Mouse (Mus musculus): Measurements from ENCODE around the gene Folr1.

Folr1 gene

GRCm38 (mm10) chr7:101868241-101869162, 2.1 kb downstream of the Folr1 start:
- DNase-seq (ENCODE audit: low spot score): no peak

GRCm38 (mm10) chr7:101867482-101867881, 3.1 kb downstream of the Folr1 start:
- no peak for DNase-seq (ENCODE audit: low spot score)

- no peak for DNase-seq (ENCODE audit: low spot score)
Observed at GRCm38 (mm10) chr7:101866491-101867265, 3.9 kb downstream of the Folr1 start.

GRCm38 (mm10) chr7:101863415-101863814, 7.2 kb downstream of the Folr1 start, which contains the start of gene Anapc15:
Anapc15 (plus strand) TSS chr7:101863715.
- DNase-seq (ENCODE audit: low spot score): no peak

GRCm38 (mm10) chr7:101862291-101862690, 8.3 kb downstream of the Folr1 start:
- DNase-seq (ENCODE audit: low spot score): no peak

- DNase-seq (ENCODE audit: low spot score): no peak
Observed at GRCm38 (mm10) chr7:101860978-101861377, 9.6 kb downstream of the Folr1 start.

GRCm38 (mm10) chr7:101858362-101858761, 12.2 kb downstream of the Folr1 start:
- no peak for DNase-seq (ENCODE audit: low spot score)

GRCm38 (mm10) chr7:101857094-101857493, 13.5 kb downstream of the Folr1 start, which contains the start of gene Folr2:
Folr2 (minus strand) TSS chr7:101857194.
- no peak for DNase-seq (ENCODE audit: low spot score)

GRCm38 (mm10) chr7:101853816-101854215, 16.8 kb downstream of the Folr1 start:
- DNase-seq (ENCODE audit: low spot score): no peak

- DNase-seq (ENCODE audit: low spot score): no peak
Observed at GRCm38 (mm10) chr7:101852846-101853245, 17.7 kb downstream of the Folr1 start.

- no peak for DNase-seq (ENCODE audit: low spot score)
Observed at GRCm38 (mm10) chr7:101851689-101852088, 18.9 kb downstream of the Folr1 start.

GRCm38 (mm10) chr7:101847934-101848333, 22.7 kb downstream of the Folr1 start:
- DNase-seq (ENCODE audit: low spot score): no peak

- DNase-seq (ENCODE audit: low spot score): no peak
Observed at GRCm38 (mm10) chr7:101844186-101844585, 26.4 kb downstream of the Folr1 start.

GRCm38 (mm10) chr7:101837606-101838471, 32.7 kb downstream of the Folr1 start, which contains the start of gene Inppl1:
Inppl1 (minus strand) TSS chr7:101838229.
- DNase-seq (ENCODE audit: low spot score): peak; percentile 32

GRCm38 (mm10) chr7:101837154-101837605, 33.4 kb downstream of the Folr1 start:
- no peak for DNase-seq (ENCODE audit: low spot score)

GRCm38 (mm10) chr7:101836271-101837153, 34.1 kb downstream of the Folr1 start:
- DNase-seq (ENCODE audit: low spot score): peak; percentile 15

- DNase-seq (ENCODE audit: low spot score): no peak
Observed at GRCm38 (mm10) chr7:101835457-101836109, 35.0 kb downstream of the Folr1 start.

GRCm38 (mm10) chr7:101834903-101835302, 35.7 kb downstream of the Folr1 start:
- DNase-seq (ENCODE audit: low spot score): no peak

- DNase-seq (ENCODE audit: low spot score): no peak
Observed at GRCm38 (mm10) chr7:101833916-101834584, 36.5 kb downstream of the Folr1 start.

All from c-Kit-positive CD71-positive TER-119-positive erythroid progenitor cells, embryonic 14.5 days (primary cell).